Mouse (Mus musculus) heart, postnatal 4 days (tissue): ENCODE results near the gene Tas2r136. TPM values are rescaled to one million over a fixed set of nuclear protein-coding genes. Genes with fewer than 3 reads are reported as not detected.

Experiments
- DNase-seq: peaks from one replicate; pipeline ENCODE4 v3.0.0; 2021
- total RNA-seq, 2 experiments: library from RNA; stranded (reverse); gene quantifications; 2 replicates each; pipeline ENCODE4 v1.2.3; 2021

Tas2r136 gene
- not detected for total RNA-seq

DNA sequence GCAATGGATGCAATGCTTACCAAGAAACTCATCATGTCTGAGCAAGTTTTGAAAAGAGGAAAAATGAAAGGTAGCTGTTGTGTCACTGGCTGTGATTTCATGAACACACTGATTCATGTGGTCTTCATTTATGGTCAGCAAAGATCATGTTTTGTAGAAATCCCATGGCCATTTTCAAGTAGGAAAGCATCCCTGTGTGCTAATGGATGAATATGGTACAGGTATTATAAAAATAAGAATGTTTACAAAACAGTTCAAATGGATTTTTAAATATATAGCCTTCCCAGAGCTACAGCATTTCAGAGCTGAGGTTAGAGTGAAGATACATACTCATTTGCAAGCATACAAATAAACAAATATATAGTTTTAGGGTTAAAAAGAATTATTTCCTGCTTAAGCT lies at the start of gene Tas2r136:
Gene Tas2r136, minus strand, starts transcription at position 101 of the 400 bp plus-strand sequence.
- DNase-seq, result no peak

DNA sequence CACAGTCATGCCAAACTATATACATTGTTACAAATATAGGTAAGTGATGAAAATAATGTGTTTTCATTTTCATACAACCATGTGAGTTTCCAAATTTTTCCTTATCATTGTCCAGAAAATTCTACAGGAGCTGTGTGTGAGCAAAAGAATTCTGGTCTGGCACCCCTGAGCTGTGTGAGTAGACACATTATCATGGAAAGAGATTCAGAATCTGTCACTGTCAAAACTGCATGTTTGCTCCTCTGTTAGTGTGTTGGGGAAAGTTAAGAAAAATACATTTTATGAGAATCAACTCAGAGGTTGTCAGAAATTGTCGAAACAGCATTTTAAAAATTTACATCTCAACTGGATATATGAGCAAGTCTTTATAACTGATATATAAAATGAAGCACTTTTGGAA lies 24.6 kb upstream of the Tas2r136 start, which contains the start of gene Tas2r117:
Gene Tas2r117, plus strand, starts transcription at position 301 of the 400 bp plus-strand sequence.
- no peak for DNase-seq

- no peak for DNase-seq
Observed at GRCm38 (mm10) chr6:132795393-132795792, 17.4 kb upstream of the Tas2r136 start.

GRCm38 (mm10) chr6:132761831-132762230 lies 16.1 kb downstream of the Tas2r136 start, which contains the start of gene Tas2r102:
Tas2r102 (plus strand) TSS chr6:132762131.
- no peak for DNase-seq

DNA sequence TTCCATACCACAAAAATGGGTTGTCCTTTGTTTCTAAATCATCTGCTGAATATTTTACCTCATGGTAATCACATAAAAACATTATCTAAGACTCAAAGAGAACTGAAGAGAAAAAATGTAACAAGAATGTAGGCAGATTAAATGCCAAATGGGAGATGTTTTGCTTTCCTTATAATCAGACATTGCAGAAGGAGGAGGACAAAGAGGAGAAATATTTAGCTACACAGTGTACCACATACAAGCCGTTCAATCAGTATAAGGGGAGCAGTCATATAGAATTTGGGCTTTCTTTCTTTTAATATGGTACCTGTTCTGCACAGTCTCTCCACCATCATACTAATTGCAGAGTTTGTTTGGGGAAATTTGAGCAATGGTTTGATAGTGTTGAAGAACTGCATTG lies 23.5 kb downstream of the Tas2r136 start, which contains the start of gene Tas2r124:
Gene Tas2r124, plus strand, starts transcription at position 301 of the 400 bp plus-strand sequence.
- DNase-seq, result no peak

DNA sequence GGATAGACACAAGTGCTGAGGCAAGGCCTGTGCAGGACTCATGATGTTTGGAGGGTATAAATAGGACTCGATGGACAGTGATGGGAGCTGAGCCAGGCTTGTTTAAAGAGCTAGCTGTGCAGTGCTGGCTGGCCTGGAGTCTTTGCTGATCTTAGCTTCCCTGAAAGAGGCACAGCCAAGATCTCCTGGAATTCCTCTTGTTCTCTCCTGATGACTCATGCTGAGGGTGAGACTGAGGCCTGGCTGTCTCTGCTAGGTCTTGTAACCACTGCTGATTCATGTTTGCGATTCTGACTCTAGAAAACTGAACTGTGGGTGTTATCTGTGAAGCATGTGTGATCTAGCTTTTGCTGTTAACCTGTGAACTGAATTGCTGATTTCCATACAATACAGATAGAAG lies 27.8 kb downstream of the Tas2r136 start:
- no peak for DNase-seq

DNA sequence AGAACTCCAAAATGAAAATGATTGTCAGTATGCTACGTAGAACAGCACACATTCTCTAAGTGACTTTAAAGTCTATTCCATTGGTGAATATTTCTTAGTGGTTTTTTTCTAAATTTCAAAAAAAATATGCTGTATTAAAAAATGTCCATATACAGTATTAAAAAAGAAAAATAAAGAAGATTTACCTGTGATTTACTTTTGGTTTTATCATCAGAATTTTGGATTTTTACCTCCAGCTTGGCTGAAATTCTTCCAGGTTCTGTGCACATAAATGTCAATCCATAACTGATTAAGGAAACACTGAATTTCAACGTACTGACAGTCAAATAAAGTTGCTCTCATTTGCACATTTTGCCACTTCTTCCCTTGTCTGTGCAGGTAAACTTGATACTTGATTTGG lies 40.0 kb downstream of the Tas2r136 start, which contains the start of gene Tas2r115:
Gene Tas2r115, minus strand, starts transcription at position 101 of the 400 bp plus-strand sequence.
- no peak for DNase-seq

Other genes with a start within 250 kb of the Tas2r136 start
- gene Prh1, start 208.4 kb downstream of the Tas2r136 start, total RNA-seq, result not detected
- not detected for gene Prp2, start 182.2 kb downstream of the Tas2r136 start, total RNA-seq
- not detected for gene A630073D07Rik, start 126.6 kb downstream of the Tas2r136 start, total RNA-seq
- not detected for gene Tas2r120, start 121.2 kb downstream of the Tas2r136 start, total RNA-seq
- gene Tas2r121, start 77.2 kb downstream of the Tas2r136 start, total RNA-seq, result not detected
- gene Tas2r122, start 66.2 kb downstream of the Tas2r136 start, total RNA-seq, result not detected
- not detected for gene Tas2r115, start 40.1 kb downstream of the Tas2r136 start, total RNA-seq
- gene Tas2r124, start 23.4 kb downstream of the Tas2r136 start, total RNA-seq, result not detected
- gene Tas2r102, start 16.0 kb downstream of the Tas2r136 start, total RNA-seq, result not detected
- not detected for gene Tas2r117, start 24.7 kb upstream of the Tas2r136 start, total RNA-seq
- not detected for gene Tas2r123, start 69.0 kb upstream of the Tas2r136 start, total RNA-seq
- gene Tas2r116, start 77.3 kb upstream of the Tas2r136 start, total RNA-seq, result not detected
- gene Tas2r110, start 89.8 kb upstream of the Tas2r136 start, total RNA-seq, result not detected
- gene Tas2r113, start 114.8 kb upstream of the Tas2r136 start, total RNA-seq, result not detected
- gene Tas2r125, start 131.5 kb upstream of the Tas2r136 start, total RNA-seq, result not detected
- gene Tas2r129, start 172.9 kb upstream of the Tas2r136 start, total RNA-seq, result not detected
- gene Tas2r131, start 179.8 kb upstream of the Tas2r136 start, total RNA-seq, result not detected
- not detected for gene Tas2r109, start 202.8 kb upstream of the Tas2r136 start, total RNA-seq